Mouse (Mus musculus): Measurements from ENCODE around the gene Agrn. TPM values are rescaled to one million over a fixed set of nuclear protein-coding genes. Genes with fewer than 3 reads are reported as not detected.

Agrn gene
- total RNA-seq (2023) = 2.0 to 4.2 TPM (median 3.2 TPM) in 4 replicates

DNA sequence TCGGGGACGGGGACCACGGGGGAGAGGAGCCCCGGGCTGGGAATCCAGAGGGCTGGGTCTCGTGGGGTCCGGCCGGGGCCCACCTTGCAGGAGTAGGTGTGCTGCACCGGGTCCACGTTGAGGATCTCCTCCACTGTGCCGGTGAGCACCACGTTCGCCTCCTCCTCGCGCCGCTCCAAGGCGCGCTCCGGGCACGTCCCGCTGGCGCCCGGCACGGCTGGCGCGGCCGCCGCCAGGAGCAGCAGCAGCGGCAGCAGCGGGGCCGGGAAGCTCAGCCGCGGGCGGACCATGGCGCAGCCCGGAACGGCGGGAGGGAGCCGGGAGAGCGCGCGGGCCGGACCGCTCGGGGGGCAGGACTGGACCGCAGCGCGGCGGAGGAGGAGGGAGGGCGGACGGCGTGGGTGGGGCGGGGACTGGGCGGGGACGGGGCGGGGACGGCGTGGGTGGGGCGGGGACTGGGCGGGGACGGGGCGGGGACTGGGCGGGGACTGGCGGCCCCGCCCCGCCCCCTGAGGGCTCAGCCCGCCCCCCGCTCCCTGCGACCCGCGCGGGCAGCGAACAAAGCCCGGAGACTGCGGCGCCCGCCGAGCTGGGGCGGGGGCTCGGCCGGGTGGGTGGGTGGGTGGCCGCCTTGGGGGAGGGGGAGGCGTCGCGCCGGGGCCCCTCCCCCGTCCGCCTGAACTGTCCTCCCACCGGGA, at the start of gene Agrn:
TSS of gene Agrn (minus strand) at position 358 of the 698 bp plus-strand sequence.

DNA sequence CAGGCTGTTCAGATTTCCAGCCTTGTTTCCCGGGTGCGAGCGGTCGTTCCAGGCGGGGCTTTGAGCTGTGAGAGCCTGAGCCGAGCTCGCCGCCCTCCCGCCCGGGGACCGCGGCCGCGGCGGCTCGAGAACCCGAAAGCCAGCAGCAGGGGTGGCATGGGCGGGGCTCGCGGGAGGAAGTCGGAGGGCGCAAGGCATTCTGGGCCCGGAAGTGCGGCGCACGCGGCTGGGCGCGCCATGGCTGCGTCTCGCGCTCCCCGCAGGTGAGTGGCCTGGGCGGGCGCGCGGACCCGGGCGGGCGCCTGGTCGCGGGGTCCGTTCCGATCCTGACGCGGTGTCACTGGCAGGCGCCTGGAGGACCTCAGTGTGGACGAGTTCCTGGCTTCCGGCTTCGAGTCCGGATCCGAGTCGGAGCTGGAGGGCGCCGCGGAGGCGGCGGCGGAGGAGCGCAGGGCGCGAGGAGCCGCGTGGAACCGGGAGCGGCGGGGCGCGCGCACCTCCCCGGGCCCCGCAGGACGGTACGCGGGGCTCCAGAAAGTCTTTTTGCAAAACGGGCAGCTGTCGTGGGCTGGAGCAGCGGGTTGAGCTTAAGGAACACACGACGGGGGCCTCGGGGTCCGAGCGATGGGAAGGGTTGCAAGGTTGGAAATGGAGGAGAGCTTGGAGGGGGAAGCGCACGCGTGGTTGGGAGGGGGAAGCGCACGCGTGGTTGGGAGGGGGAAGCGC, 38.7 kb upstream of the Agrn start, which contains the start of gene Noc2l:
TSS of gene Noc2l (plus strand) at position 203 of the 726 bp plus-strand sequence.

DNA sequence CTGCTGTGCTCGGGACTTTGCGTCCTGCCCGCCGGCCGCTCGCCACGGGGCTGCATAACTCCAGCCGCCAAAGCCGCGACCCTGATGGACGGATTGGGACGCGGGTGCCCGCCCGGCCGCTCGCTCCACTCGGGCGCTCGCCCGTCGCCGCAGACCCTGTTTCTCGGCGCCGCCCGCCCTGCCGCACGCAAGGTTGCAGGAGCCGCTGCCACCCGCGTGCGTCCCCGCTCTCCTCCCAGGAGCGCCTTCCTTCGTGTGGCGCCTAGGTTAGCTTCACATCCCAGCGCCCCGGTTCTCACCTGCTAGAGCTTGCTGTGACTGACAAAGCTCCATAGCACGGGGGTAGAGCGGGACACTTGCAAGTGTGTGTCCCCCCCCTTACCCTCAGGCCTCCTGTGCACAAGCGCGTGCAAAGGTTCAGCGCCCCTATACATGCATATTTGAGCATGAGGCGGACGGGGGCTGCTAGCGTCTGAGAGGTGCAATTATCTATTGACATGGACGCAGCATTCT, 37.5 kb upstream of the Agrn start, which contains the start of gene Plekhn1:
TSS of gene Plekhn1 (minus strand) at position 157 of the 513 bp plus-strand sequence.

DNA sequence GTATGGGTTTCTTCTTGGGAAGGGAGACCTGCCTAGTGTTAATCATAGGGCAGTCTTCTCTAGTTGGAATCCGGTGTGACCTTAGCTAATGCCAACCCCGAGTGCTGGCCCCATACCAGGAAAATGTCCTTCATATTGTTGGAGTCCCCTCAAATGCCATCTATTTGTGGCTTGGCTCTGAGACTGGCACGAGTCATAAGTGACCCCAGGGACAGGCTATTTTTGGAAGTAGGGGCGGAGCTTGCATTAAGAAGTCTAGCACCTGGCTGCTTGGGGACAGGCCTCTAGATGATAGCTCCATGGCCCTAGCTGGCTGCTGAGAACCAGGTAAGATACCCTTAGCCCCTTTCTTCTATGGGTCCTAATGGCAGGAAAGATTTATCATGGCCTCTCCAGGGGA, 18.4 kb upstream of the Agrn start, which contains the start of gene Perm1:
TSS of gene Perm1 (plus strand) at position 220 of the 400 bp plus-strand sequence.

DNA sequence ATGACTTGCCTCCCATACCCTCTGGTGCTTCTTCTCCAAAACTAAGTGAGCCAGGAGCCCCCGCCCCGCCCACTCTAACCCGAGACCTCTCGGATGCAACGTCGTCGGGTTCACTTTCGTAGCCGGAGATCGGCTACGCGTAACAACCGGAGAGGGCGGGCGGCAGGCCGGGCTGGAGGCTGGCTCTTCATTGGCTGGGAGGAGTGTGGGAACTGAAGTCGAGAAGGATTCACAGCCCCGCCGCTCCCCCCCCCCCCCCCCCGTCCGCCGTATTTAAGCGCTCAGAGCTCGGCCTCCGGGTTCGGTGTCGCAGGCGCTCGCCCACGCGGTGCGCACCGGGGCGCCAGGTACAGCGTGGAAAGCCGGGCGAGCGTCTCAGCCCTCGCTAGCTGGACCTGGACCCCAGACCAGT, 5.7 kb upstream of the Agrn start, which contains the start of gene AW011738:
TSS of gene AW011738 (plus strand) at position 304 of the 412 bp plus-strand sequence.

DNA sequence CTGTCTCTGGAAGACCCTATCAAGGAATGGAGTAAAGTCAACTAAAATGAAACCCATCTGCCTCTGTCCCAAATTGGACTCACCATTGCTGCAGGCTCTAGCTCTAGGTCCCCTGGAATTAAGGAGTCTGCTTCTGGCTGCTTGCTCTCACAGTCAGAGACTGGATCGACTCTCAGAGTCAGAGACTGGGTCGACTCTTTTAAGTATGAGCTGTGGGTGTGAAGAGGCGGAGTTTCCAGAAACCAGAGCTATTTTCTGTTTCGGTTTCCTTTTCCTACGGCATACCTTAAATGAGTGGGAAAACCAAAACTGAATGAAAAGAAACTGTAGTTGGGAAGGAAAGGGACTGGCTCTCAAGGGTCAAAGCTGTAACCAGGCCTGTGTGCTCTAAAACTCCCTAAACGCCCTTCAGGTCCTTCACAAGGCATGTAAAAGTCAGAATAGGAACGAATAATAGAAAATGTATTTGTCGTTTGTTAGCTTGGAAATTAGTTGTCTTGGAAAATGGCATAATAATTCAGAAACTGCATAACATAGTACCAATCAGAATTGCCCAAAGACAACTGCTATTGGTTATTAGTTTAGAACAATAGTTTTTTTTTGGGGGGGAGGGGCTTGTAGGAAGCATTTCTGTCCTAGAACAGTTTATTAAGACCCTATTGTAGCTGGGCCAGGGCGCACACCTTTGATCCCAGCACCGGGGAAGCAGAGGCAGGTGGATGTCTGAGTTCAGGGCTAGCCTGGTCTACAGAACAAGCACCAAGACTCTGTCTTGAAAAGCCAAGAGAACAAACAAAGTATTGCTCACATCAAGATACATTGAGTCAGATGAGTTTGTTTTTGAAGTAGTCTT, 3.6 kb upstream of the Agrn start, which contains the start of gene Isg15:
TSS of gene Isg15 (minus strand) at position 196 of the 853 bp plus-strand sequence.

DNA sequence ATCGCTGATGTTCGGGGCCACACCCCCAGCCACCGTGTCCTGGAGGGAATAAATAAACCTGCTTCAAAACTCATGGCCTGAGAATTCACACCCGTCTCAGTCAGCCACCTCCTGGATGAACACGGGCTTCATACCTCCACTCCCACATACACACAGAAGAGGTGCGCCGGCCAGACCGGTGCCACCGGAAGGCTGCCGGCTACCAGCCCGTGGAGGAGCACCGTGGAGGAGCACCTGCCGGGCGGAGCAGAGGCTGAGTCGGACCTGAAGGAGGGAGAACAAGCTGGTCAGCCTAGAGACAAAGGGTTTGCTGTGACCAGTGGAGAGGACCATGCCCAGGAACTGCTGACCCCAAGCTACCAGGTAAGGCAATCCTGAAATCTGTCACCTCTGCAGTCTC, 66.9 kb downstream of the Agrn start, which contains the start of gene Rnf223:
TSS of gene Rnf223 (plus strand) at position 78 of the 400 bp plus-strand sequence.

Other genes with a start within 250 kb of the Agrn start
- gene C1qtnf12, start 235.2 kb downstream of the Agrn start, total RNA-seq (2023) = 1.3 to 4.5 TPM (median 2.2 TPM) in 4 replicates
- 2.3 to 2.6 TPM (median 2.6 TPM) in 4 replicates for gene B3galt6, start 204.8 kb downstream of the Agrn start, total RNA-seq (2023)
- gene Sdf4, start 204.6 kb downstream of the Agrn start, total RNA-seq (2023) = 113 to 137 TPM (median 123 TPM) in 4 replicates
- gene Tnfrsf4, start 183.6 kb downstream of the Agrn start, total RNA-seq (2023) = 7.1 to 10.8 TPM (median 9.4 TPM) in 4 replicates
- gene Tnfrsf18, start 171.3 kb downstream of the Agrn start, total RNA-seq (2023) = 11.4 to 20.8 TPM (median 16.6 TPM) in 4 replicates
- gene Ttll10, start 138.1 kb downstream of the Agrn start, total RNA-seq (2023) = not detected in 4 replicates
- gene 9430015G10Rik, start 87.5 kb downstream of the Agrn start, total RNA-seq (2023) = 52.8 to 58.1 TPM (median 55.8 TPM) in 4 replicates
- gene Rnf223, start 67.0 kb downstream of the Agrn start, total RNA-seq (2023) = 0.45 to 1.2 TPM (median 0.82 TPM) in 4 replicates
- gene Isg15, start 3.3 kb upstream of the Agrn start, total RNA-seq (2023) = 4.2 to 9.6 TPM (median 6.1 TPM) in 4 replicates
- 10.1 to 11.5 TPM (median 10.2 TPM) in 4 replicates for gene AW011738, start 5.8 kb upstream of the Agrn start, total RNA-seq (2023)
- 0.18 to 0.24 TPM (median 0.21 TPM) in 4 replicates for gene Perm1, start 18.4 kb upstream of the Agrn start, total RNA-seq (2023)
- gene Plekhn1, start 37.4 kb upstream of the Agrn start, total RNA-seq (2023) = 37.6 to 41.1 TPM (median 38.6 TPM) in 4 replicates
- 94.5 to 98.7 TPM (median 97.8 TPM) in 4 replicates for gene Noc2l, start 38.5 kb upstream of the Agrn start, total RNA-seq (2023)
- 7.5 to 12.3 TPM (median 10.3 TPM) in 4 replicates for gene Samd11, start 58.2 kb upstream of the Agrn start, total RNA-seq (2023)
- not detected in 4 replicates for gene Vmn2r-ps159, start 133.6 kb upstream of the Agrn start, total RNA-seq (2023)

Data from B cell, adult 62 days (primary cell).